Mouse (Mus musculus): ENCODE results near the gene Tspan13.

DNA sequence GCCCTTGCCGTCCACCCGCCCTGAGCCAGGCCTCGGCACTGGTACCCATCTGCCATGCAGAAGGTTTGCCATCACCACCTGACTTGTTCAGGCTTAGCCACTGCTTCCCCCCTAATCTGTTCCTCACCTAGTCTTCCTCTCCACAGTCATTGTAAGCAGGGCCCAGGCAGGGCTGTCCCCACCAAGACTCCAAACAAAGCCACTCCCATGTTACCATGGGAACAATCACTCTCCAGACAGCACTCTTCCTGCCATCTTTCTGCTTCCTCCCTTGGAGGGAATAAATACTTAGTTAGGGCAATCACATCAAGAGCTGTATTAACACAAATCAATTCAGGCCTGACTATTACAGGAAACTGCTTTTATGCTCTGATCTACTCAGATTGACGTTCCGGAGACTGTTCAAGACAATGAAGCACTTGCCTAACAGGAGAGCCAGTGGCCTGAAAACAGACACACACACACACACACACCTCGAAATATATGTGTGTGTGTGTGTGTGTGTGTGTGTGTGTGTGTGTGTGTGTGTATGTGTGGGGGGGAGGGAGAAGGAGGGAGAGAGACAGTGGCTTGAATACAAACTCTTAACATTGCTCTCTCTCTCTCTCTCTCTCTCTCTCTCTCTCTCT, 60.5 kb downstream of the Tspan13 start:
- no peak for TF ChIP-seq CTCF (conservative IDR thresholded peaks at IDR 0.05; ENCODE audit: low read length)
- TF ChIP-seq POU5F1 (IDR thresholded peaks at IDR 0.05; ENCODE audit: borderline replicate concordance, low read length) = no peak

Data from E14TG2a.4 (cell line).